Mouse (Mus musculus): ENCODE measurements around the gene Rd3l. TPM values are rescaled to one million over a fixed set of nuclear protein-coding genes. Genes with fewer than 3 reads are reported as not detected.
A peak's percentile ranks its signal among the peaks of the same experiment; 100 is the strongest.

The Rd3l gene
- 0.43 and 0.48 TPM in 2 replicates for polyA plus RNA-seq (2015; fragmentation: Nextera tagmentation; extraction: Ambion mirVana)

DNA sequence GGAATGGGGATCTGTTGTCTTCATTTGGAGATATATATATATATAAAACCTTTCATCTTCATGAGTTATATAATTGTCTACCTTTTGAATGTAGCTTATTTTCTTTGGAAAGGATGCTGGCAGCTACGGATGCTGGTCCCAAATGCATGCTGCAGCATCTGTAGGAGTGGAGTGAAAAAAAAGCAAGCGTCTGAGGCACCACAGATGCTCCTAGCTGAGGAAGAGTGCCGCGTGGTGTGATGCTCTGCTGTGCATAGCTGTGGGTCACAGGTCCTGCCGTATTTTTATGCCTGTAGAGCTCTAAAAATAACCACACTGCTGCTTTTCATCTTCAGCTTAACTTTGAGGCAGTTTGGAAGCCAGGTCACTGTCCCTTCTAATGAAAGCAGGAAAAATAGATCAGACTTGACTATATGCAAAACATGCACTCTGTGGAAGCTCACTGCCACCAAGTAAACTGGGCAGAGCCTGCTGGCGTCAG, at the start of gene Rd3l:
Gene Rd3l (minus strand): TSS at position 431 of the 481 bp plus-strand sequence.
- Histone ChIP-seq H3K4me2 (peak within 1 kb of the TSS; percentile 2; the same call in 1 of the 2 replicates), H3K9ac (no peak within 1 kb of the TSS), H3K4me3 (no peak within 1 kb of the TSS), H3K27me3 (no peaks in the 10 kb centered on the region), H3K4me1 (replicated peaks) (peaks cover 28% of the 10 kb centered on the region), H3K9me3 (replicated peaks) (no peaks in the 10 kb centered on the region), H3K36me3 (no peaks in the 10 kb centered on the region), H3K27ac (peak within 1 kb of the TSS; percentile 25; the same call in 1 of the 2 replicates)
- ATAC-seq (replicated peaks; ENCODE audit: insufficient number of reproducible peaks, insufficient read depth, low FRiP score, low read depth): no peak
- 34% methylated on average over 6 of the region's 6 CpGs for WGBS

DNA sequence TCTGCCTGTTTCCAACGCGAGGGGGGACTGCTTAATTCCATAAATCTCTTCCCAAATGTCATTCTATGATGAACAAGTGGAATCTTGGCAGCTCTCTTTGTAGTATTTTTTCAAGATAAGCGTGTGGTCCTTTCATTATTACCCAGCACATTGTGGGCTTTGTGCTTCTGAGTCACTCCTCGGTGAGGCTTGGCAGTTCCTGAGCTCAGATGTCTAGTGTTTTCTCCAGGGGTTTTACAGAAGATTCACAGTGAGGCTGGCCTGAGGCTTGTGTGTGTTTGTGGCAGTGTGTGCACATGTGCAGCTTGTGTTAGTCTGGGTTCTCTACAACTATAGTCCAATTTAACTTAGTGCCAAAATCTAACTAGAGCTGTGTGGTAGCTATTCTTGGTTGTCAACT, 46.3 kb upstream of the Rd3l start:
- no peak for ATAC-seq (replicated peaks; ENCODE audit: insufficient number of reproducible peaks, insufficient read depth, low FRiP score, low read depth)
- Histone ChIP-seq H3K27ac (no peak overlapping the region), H3K9ac (no peak overlapping the region), H3K4me2 (no peak overlapping the region), H3K9me3 (replicated peaks) (no peaks in the 10 kb centered on the region), H3K4me3 (no peak overlapping the region), H3K36me3 (no peaks in the 10 kb centered on the region), H3K27me3 (no peaks in the 10 kb centered on the region), H3K4me1 (replicated peaks) (no peaks in the 10 kb centered on the region)
- WGBS: 64% methylated on average over 4 of the region's 4 CpGs

DNA sequence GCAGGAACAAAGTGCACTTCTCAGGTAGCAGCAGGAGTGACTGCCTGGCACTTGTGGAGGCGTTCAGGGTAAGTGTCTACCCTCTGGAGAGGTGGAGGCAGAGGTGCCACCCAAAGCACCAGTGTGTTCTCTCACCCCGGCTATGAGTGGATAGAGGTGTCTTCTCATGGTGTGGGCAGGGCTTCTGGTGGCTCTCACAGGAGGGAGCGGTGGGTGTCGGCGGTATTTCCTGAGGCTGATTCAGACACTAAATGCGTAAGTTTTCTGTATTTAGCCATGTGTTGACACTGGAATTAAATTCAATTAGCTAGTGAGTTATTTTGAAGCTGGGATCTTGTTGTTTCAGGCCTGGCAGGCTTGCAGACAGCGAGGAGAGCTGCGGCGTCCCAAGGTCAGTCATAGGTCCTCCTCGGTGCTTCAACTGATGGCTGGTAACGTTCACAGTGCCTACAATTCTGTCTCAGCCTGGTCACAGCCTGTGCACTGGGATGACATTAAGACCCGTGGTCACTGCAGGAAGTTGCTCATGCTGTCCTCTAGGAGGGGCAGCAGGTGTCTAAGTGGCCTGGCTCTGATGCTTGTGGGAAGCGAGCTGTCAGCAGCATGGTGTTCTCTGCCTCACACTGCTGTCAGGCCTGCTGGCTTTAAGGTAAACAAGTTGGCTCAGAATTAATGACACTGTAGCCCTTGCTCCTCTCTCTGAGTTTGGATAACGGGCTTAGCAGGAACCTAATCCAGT, 45.0 kb upstream of the Rd3l start:
- H3K27ac ChIP-seq: no peak overlapping the region
- no peak overlapping the region for H3K9ac ChIP-seq
- no peaks in the 10 kb centered on the region for H3K9me3 ChIP-seq (replicated peaks)
- WGBS: 63% methylated on average over 14 of the region's 14 CpGs
- H3K4me1 ChIP-seq (replicated peaks): no peaks in the 10 kb centered on the region
- no peaks in the 10 kb centered on the region for H3K27me3 ChIP-seq
- no peak for ATAC-seq (replicated peaks; ENCODE audit: insufficient number of reproducible peaks, insufficient read depth, low FRiP score, low read depth)
- H3K36me3 ChIP-seq: no peaks in the 10 kb centered on the region
- H3K4me2 ChIP-seq: no peak overlapping the region
- H3K4me3 ChIP-seq: no peak overlapping the region

DNA sequence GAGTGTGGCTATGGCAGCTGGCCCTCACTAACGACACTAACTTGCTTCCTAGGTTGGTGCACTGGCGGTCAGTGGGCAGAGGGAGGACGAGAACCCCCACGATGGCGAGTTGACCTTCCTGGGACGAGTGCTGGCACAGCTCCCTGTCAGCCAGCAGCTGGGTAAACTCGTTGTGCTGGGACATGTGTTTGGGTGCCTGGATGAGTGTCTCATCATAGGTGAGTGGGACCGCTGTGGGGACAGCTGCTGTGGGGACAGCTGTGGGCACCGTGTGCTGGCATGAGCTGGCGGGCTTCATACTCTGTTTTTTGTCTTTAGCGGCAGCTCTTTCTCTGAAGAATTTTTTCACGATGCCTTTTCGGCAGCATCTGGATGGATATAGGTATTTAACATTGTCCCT, 44.3 kb upstream of the Rd3l start:
- no peak for ATAC-seq (replicated peaks; ENCODE audit: insufficient number of reproducible peaks, insufficient read depth, low FRiP score, low read depth)
- no peak overlapping the region for H3K4me2 ChIP-seq
- H3K9ac ChIP-seq: no peak overlapping the region
- H3K27me3 ChIP-seq: no peaks in the 10 kb centered on the region
- no peak overlapping the region for H3K27ac ChIP-seq
- 86% methylated on average over 13 of the region's 13 CpGs for WGBS
- no peaks in the 10 kb centered on the region for H3K4me1 ChIP-seq (replicated peaks)
- no peaks in the 10 kb centered on the region for H3K9me3 ChIP-seq (replicated peaks)
- no peak overlapping the region for H3K4me3 ChIP-seq
- H3K36me3 ChIP-seq: no peaks in the 10 kb centered on the region

DNA sequence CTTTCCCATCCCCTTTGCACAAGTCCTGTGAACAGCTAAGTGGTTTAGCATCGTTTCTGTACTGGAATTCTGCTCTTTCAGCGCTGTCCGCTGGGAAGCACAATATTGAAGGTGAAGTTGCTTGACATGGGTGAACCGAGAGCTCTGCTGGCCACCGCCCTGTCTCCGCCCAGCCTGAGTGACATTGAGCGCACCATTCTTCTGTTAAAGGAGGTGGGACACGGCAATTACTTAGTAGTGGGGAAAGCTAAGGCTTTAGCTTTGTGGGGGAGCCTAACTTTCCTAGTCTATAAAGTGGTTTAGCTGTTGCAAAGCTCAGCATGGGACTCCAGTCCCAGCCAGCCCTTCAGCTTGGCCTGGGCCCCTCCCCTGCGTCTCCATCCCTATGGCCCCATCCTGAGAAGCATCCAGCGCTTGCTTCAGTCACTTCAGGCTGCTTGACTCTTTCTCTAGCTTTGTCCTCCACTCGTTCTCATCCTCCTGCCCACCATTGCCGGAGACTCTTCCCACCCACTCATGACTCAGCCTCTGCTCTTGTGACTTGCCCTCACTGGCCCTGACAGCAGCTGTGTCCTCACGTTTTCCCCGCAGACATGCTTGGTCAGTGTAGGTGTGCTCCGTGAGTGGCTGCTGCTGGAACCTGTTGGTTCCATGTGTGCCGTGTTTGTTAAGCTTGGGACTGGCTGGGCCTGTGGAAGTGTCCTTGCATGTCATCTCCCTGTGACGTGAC, 43.6 kb upstream of the Rd3l start:
- no peak overlapping the region for H3K9ac ChIP-seq
- H3K9me3 ChIP-seq (replicated peaks): peaks cover 4% of the 10 kb centered on the region; the same call in 1 of the 2 replicates
- H3K4me2 ChIP-seq: no peak overlapping the region
- no peak overlapping the region for H3K4me3 ChIP-seq
- WGBS: 79% methylated on average over 17 of the region's 17 CpGs
- no peaks in the 10 kb centered on the region for H3K27me3 ChIP-seq
- H3K27ac ChIP-seq: no peak overlapping the region
- H3K36me3 ChIP-seq: no peaks in the 10 kb centered on the region
- no peaks in the 10 kb centered on the region for H3K4me1 ChIP-seq (replicated peaks)
- no peak for ATAC-seq (replicated peaks; ENCODE audit: insufficient number of reproducible peaks, insufficient read depth, low FRiP score, low read depth)

DNA sequence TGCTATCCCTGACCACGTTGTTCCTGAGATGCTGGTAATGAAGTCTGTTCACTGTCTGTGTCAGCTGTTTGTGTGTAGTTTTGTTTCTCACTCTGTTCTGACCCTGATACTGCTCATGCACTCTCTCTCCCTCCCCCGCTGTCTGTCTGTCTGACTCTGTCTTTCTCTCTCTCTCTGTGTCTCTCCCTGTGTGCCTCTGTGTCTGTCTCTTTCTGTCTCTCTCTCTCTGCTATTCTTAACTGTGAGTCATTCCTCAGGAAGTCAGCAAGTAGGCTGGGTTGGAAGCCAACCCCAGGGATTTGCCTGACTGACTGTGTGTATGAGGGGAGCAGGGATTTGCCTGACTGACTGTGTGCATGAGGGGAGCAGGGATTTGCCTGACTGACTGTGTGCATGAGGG, 42.2 kb upstream of the Rd3l start:
- Histone ChIP-seq H3K27me3 (no peaks in the 10 kb centered on the region), H3K9me3 (replicated peaks) (peaks cover 5% of the 10 kb centered on the region; the same call in 1 of the 2 replicates), H3K4me3 (no peak overlapping the region), H3K36me3 (no peaks in the 10 kb centered on the region), H3K27ac (no peak overlapping the region), H3K9ac (no peak overlapping the region), H3K4me2 (no peak overlapping the region), H3K4me1 (replicated peaks) (no peaks in the 10 kb centered on the region)
- ATAC-seq (replicated peaks; ENCODE audit: insufficient number of reproducible peaks, insufficient read depth, low FRiP score, low read depth): no peak
- WGBS: 52% methylated on average over 2 of the region's 2 CpGs

DNA sequence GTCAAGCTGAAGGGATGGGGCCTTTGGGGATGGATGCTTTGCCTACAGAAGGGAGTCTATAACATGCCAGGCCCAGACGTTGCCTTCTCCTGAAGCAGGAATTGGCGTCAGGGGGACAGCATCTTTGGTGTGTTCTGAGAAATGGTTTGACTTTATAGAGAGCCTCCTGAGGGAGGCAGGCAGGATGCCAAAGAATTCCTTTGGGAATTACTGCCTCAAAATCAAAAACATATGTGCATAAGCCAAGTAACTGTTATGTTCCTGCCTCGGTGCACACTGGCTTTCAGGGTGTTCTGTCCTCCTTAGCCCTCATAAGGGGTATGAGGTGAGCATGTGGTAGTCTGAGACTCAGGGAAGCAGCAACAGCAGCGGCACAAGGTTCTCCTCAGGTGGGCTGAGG, 35.2 kb upstream of the Rd3l start:
- WGBS: 63% methylated on average over 4 of the region's 4 CpGs
- no peak overlapping the region for H3K9ac ChIP-seq
- ATAC-seq (replicated peaks; ENCODE audit: insufficient number of reproducible peaks, insufficient read depth, low FRiP score, low read depth): no peak
- H3K4me3 ChIP-seq: no peak overlapping the region
- no peak overlapping the region for H3K27ac ChIP-seq
- H3K27me3 ChIP-seq: no peaks in the 10 kb centered on the region
- H3K36me3 ChIP-seq: no peaks in the 10 kb centered on the region
- H3K4me1 ChIP-seq (replicated peaks): no peaks in the 10 kb centered on the region
- no peak overlapping the region for H3K4me2 ChIP-seq
- peaks cover 5% of the 10 kb centered on the region; the same call in 1 of the 2 replicates for H3K9me3 ChIP-seq (replicated peaks)

DNA sequence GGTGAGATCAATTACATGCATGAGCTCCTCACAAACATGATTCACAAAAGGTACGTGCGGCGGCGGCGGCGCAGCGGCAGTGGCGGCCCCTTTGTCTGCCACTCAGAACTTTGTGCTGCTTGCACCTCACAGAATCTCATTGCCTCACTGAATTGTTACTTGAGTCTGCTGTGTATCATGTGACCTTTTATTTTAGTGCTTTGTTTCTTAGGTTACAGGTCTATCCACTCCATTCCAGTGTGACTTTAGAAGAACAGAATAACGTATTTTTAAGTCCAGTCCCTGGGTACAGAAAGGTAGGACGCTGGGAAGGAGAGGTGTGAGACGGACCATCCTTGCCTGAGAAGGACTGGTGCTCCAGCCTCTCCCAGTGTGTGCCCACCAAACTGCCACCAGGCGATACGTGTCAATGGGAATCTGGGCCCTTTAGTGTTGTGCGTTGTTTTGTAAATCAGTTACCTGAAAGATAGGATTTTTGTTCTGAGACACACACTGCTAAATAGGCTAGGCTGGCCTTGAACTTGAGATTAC, 32.2 kb upstream of the Rd3l start:
- H3K27ac ChIP-seq: no peak overlapping the region
- no peak overlapping the region for H3K9ac ChIP-seq
- H3K4me1 ChIP-seq (replicated peaks): no peaks in the 10 kb centered on the region
- H3K4me3 ChIP-seq: no peak overlapping the region
- no peaks in the 10 kb centered on the region for H3K36me3 ChIP-seq
- 52% methylated on average over 14 of the region's 14 CpGs for WGBS
- no peaks in the 10 kb centered on the region for H3K27me3 ChIP-seq
- no peak for ATAC-seq (replicated peaks; ENCODE audit: insufficient number of reproducible peaks, insufficient read depth, low FRiP score, low read depth)
- no peaks in the 10 kb centered on the region for H3K9me3 ChIP-seq (replicated peaks)
- H3K4me2 ChIP-seq: peak overlapping the region; percentile 25

DNA sequence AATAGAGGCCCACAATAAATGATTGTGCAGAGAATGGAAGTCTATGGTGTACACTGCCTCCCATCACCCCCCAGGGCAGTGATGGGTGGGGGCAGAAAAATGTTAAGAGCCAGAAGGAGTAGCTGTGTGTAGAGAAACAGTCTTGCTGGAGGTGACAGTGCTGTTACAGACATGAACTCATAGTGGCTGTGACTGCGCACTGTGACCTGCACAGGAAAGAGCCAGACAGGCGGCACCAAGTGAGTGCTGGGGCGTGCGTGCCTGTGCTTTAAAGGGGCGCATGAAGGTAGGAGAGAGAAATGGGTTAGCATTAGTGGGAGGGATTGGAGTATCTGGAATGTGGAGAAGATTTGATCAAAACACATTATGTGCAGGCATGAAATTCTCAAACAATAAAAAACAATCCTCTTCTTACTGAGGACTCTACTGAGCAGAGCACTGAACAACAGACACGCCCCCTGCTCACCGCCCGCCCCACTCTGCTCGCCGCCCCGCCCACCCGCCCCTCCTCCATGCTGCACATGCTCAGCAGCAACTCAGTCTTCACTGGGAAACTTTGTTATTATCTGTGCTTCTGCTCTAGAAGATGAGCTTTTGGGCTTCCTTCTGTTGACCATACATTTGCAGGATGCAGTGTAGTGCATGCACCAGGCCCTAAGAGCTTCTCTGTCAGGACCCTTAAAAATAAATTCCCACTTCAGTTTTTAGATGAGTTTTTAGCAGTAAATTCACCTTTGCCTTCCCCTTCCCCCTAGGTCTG, 31.6 kb upstream of the Rd3l start:
- Histone ChIP-seq H3K9ac (no peak overlapping the region), H3K36me3 (no peaks in the 10 kb centered on the region), H3K4me3 (no peak overlapping the region), H3K27ac (no peak overlapping the region), H3K4me1 (replicated peaks) (no peaks in the 10 kb centered on the region), H3K9me3 (replicated peaks) (no peaks in the 10 kb centered on the region), H3K27me3 (no peaks in the 10 kb centered on the region), H3K4me2 (peak overlapping the region; percentile 25)
- WGBS: 41% methylated on average over 12 of the region's 12 CpGs
- ATAC-seq (replicated peaks; ENCODE audit: insufficient number of reproducible peaks, insufficient read depth, low FRiP score, low read depth): no peak

DNA sequence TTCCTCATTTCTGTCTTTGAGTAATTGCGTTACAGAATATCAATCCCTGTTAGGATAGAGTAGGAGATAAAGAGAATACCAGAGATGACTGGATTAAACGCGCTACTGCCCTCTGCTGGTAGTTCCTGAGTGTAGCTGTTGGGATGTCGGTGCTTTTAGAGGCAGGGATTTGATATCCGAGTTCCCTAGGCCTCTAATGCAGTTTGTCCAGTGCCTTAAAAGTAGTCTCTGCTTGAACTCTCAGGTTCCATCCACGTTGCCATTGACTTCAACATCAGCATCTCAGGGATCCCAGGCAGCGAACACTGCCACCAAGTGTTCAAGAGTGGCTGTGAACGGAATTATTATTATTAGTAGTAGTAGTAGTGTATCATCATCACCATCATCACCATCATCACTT, 20.1 kb upstream of the Rd3l start:
- no peak overlapping the region for H3K27ac ChIP-seq
- no peak for ATAC-seq (replicated peaks; ENCODE audit: insufficient number of reproducible peaks, insufficient read depth, low FRiP score, low read depth)
- no peaks in the 10 kb centered on the region for H3K36me3 ChIP-seq
- H3K9me3 ChIP-seq (replicated peaks): no peaks in the 10 kb centered on the region
- H3K4me1 ChIP-seq (replicated peaks): no peaks in the 10 kb centered on the region
- H3K4me2 ChIP-seq: no peak overlapping the region
- no peak overlapping the region for H3K9ac ChIP-seq
- no peak overlapping the region for H3K4me3 ChIP-seq
- whole genome bisulfite sequencing: 20% methylated on average over 8 of the region's 8 CpGs
- H3K27me3 ChIP-seq: no peaks in the 10 kb centered on the region

DNA sequence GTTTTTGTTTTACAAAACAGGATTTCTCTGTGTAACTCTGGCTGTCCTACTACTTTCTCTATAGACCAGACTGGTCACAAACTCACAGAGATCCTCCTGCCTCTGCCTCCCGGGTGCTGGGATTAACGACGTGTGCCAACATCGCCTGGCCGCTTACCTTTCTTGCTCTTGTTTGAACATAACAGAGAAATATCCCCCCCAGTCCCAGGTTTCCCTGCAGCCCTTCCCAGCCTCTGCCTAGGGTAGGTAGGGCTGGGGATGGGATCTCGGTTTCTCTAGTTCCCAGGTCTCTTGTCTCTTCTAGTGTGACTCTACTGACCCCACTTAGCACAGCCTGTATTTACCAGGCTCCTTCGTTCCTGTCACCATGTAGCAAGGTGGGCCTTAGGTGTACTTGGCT, 18.6 kb upstream of the Rd3l start:
- Histone ChIP-seq H3K4me3 (no peak overlapping the region), H3K27me3 (no peaks in the 10 kb centered on the region), H3K9ac (no peak overlapping the region), H3K27ac (no peak overlapping the region), H3K9me3 (replicated peaks) (no peaks in the 10 kb centered on the region), H3K4me1 (replicated peaks) (no peaks in the 10 kb centered on the region), H3K36me3 (no peaks in the 10 kb centered on the region), H3K4me2 (no peak overlapping the region)
- 91% methylated on average over 7 of the region's 7 CpGs for WGBS
- no peak for ATAC-seq (replicated peaks; ENCODE audit: insufficient number of reproducible peaks, insufficient read depth, low FRiP score, low read depth)

Data from heart, embryonic 15.5 days (tissue).